Mouse (Mus musculus) induced T-regulatory cell, adult 2 months (primary cell): ENCODE results near the gene Akt2.
A peak's percentile ranks its signal among the peaks of the same experiment; 100 is the strongest.

Experiments
- DNase-seq: peaks from one replicate; pipeline ENCODE4 v3.0.0-alpha.2; 2012; ENCODE audit warnings: low read depth

The Akt2 gene

GRCm38 (mm10) chr7:27658712-27659663, 67.6 kb downstream of the Akt2 start:
- DNase-seq, result no peak

- no peak for DNase-seq
Measured at GRCm38 (mm10) chr7:27662038-27662437, 70.7 kb downstream of the Akt2 start.

- DNase-seq, result no peak
Measured at GRCm38 (mm10) chr7:27673064-27673574, 81.8 kb downstream of the Akt2 start.

- DNase-seq, result peak; percentile 35
Measured at GRCm38 (mm10) chr7:27673575-27674131, 82.3 kb downstream of the Akt2 start.

- DNase-seq, result no peak
Measured at GRCm38 (mm10) chr7:27674195-27674521, 82.8 kb downstream of the Akt2 start.

GRCm38 (mm10) chr7:27674522-27675221, 83.3 kb downstream of the Akt2 start, which contains the start of gene Map3k10:
TSS of gene Map3k10 (minus strand) at chr7:27674598.
- DNase-seq, result peak; percentile 96

- no peak for DNase-seq
Measured at GRCm38 (mm10) chr7:27675222-27675612, 83.9 kb downstream of the Akt2 start.

GRCm38 (mm10) chr7:27683218-27683617, 91.9 kb downstream of the Akt2 start:
- DNase-seq, result no peak

- no peak for DNase-seq
Measured at GRCm38 (mm10) chr7:27685220-27685619, 93.9 kb downstream of the Akt2 start.

- peak; percentile 67 for DNase-seq
Measured at GRCm38 (mm10) chr7:27685681-27686080, 94.3 kb downstream of the Akt2 start.

GRCm38 (mm10) chr7:27687043-27687442, 95.7 kb downstream of the Akt2 start:
- DNase-seq, result no peak

GRCm38 (mm10) chr7:27687836-27688235, 96.5 kb downstream of the Akt2 start:
- DNase-seq, result no peak

- DNase-seq, result no peak
Measured at GRCm38 (mm10) chr7:27688246-27688788, 97.0 kb downstream of the Akt2 start.

GRCm38 (mm10) chr7:27688815-27689612, 97.7 kb downstream of the Akt2 start, which contains the start of gene Zfp607b:
TSS of gene Zfp607b (plus strand) at chr7:27689340.
- peak; percentile 97 for DNase-seq
